Mouse (Mus musculus): Measurements from ENCODE around the gene Olfr96. TPM values are rescaled to one million over a fixed set of nuclear protein-coding genes. Genes with fewer than 3 reads are reported as not detected.
"Not testable (repeated sequence)": the region's sequence is repeated elsewhere in the genome, so short reads cannot be mapped to it uniquely, and the experiment has no call there.

Olfr96 gene
- not detected in 2 replicates for polyA plus RNA-seq (2015; fragmentation: Nextera tagmentation; extraction: Ambion mirVana)

DNA sequence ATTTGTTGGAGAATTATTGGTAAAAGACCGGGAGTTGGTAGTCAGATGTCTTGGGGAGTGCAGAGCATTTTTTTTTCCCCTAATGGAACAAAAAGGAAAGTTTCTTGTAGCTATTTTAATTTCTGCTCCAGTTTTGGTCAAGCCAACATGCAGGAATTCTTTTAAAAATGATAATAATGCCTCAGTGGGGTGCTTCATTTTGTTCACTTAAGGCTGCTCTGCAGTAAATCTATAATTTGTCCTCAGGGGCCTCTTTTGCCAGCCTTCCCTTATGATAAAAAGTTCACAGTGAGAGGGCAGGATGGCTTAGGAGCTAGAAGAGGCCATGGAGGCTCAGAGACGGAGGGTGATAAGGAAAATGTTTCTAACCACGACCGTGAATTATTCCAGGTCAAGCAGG lies at the start of gene Olfr96:
Olfr96 (plus strand) TSS at position 301 of the 400 bp plus-strand sequence.
- DNase-seq (ENCODE audit: low spot score) = no peak

DNA sequence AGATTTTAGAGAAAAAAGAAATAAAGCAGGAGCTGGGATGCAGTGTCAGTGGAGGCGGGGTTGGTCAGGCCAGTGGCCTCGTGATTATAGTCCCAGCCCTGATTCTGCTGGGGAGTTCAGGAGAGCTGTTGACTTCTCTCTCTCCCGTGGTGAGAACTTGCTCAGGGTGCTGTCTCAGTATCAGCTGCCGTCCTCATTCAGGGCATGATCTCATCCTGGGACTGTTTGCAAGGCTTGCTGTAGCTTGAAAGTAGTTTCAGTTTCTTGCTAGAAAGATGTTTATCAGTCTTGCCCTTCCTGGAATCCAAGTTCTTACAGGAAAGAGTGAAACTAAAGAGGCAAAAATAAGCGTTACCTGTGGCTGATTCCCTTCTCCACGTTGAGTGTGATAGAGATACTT lies 34.5 kb upstream of the Olfr96 start:
- no peak for DNase-seq (ENCODE audit: low spot score)

GRCm38 (mm10) chr17:37190711-37191110 lies 29.2 kb upstream of the Olfr96 start:
- no peak for DNase-seq (ENCODE audit: low spot score)

- no peak for DNase-seq (ENCODE audit: low spot score)
These were observed 26.9 kb upstream of the Olfr96 start for GRCm38 (mm10) chr17:37193032-37193431.

- no peak for DNase-seq (ENCODE audit: low spot score)
These were observed 26.3 kb upstream of the Olfr96 start, which contains the start of gene Ubd for GRCm38 (mm10) chr17:37193656-37194055. TSS of gene Ubd (plus strand) at chr17:37193892.

DNA sequence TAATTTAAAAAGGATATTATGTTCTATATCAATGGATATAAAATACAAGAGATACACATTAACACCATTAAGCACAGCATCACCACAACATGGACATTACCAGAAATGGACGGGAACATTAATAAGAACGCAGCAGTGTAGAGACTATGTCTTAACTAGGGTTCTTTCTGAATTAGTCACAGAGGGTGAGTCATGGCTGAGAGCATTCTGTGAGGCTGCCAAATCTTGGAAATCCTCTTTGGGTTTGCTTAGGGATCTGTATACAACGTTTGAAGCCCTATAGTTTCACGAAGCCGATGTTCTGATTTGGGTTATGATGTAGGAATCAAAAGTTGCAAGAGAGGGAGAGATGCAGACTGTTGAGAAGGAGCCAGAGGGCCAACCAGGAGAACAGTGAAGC lies 25.2 kb upstream of the Olfr96 start:
- no peak for DNase-seq (ENCODE audit: low spot score)

DNA sequence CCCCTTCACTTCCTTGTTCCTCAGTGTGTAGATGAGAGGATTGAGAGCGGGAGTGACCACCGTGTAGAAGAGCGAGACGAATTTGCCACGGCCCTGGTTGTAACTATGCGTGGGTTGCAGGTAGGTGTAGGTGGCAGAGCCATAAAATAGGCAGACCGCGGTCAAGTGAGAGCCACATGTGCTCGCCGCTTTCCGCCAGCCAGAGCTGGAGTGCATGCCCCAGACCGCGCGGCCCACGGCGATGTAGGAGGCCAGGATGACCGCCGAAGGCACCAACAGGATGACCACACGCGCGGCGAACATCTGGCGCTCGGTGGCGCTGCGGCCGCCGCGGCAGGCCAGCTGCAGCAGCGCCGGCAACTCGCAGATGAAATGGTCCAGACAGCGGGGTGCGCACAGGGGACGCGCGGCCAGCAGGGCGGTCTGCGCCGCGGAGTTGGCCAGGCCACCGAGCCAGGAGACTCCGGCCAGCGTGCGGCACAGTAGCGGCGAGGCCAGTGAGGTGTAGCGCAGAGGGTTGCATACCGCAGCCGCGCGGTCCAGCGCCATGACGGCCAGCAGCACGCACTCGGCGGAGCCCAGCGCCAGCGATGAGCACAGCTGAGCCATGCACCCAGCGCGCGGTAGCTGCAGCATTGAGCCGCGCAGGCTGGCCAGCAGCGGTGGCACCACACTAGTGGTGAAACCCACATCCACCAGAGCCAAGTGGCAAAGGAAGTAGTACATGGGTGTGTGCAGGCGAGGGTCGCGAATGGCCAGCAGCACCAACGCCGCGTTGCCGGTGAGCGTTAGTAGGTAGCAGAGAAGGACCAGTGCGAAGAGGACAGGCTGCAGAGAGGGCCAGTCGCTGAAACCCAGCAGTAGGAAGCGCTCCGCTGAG lies 22.9 kb upstream of the Olfr96 start:
- no peak for DNase-seq (ENCODE audit: low spot score)

GRCm38 (mm10) chr17:37200894-37201293 lies 19.1 kb upstream of the Olfr96 start, which contains the start of gene Olfr94:
TSS of gene Olfr94 (minus strand) at chr17:37200994.
- no peak for DNase-seq (ENCODE audit: low spot score)

GRCm38 (mm10) chr17:37203206-37203916 lies 16.6 kb upstream of the Olfr96 start:
- DNase-seq (ENCODE audit: low spot score) = peak; percentile 71

GRCm38 (mm10) chr17:37203917-37204236 lies 16.1 kb upstream of the Olfr96 start:
- DNase-seq (ENCODE audit: low spot score) = no peak

- no peak for DNase-seq (ENCODE audit: low spot score)
These were observed 8.8 kb upstream of the Olfr96 start for GRCm38 (mm10) chr17:37210884-37211768.

- no peak for DNase-seq (ENCODE audit: low spot score)
These were observed 6.9 kb upstream of the Olfr96 start, which contains the start of gene Olfr95 for GRCm38 (mm10) chr17:37213018-37213417. TSS of gene Olfr95 (minus strand) at chr17:37213118.

DNA sequence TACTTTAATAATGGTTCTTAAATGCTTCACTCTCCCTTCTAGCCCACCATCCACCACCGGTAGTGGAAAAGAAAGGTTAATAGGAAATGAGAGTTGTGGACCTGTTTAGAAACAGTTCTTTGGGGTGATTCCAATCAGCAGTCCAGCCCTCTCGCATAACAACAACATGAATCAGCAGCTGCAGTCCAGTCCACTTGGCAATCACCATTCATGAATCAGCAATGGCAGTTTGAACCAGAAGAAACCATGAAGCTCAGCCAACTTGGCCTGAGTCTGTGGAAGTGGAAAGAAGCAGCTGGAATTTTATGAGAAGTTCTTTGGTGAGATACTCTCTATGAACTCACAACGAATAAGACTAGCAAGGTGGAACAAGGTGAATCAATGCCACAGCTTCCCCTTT lies 1.5 kb upstream of the Olfr96 start:
- DNase-seq (ENCODE audit: low spot score) = no peak

- no peak for DNase-seq (ENCODE audit: low spot score)
These were observed 1.9 kb downstream of the Olfr96 start for GRCm38 (mm10) chr17:37221879-37222278.

GRCm38 (mm10) chr17:37237230-37237629 lies 17.3 kb downstream of the Olfr96 start, which contains the start of gene Olfr97:
TSS of gene Olfr97 (minus strand) at chr17:37237330.
- not testable (repeated sequence) for DNase-seq (ENCODE audit: low spot score)

- DNase-seq (ENCODE audit: low spot score) = no peak
These were observed 22.3 kb downstream of the Olfr96 start for GRCm38 (mm10) chr17:37242198-37242597.

GRCm38 (mm10) chr17:37246715-37247114 lies 26.8 kb downstream of the Olfr96 start:
- DNase-seq (ENCODE audit: low spot score) = peak; percentile 66

GRCm38 (mm10) chr17:37249460-37249859 lies 29.5 kb downstream of the Olfr96 start:
- DNase-seq (ENCODE audit: low spot score) = no peak

DNA sequence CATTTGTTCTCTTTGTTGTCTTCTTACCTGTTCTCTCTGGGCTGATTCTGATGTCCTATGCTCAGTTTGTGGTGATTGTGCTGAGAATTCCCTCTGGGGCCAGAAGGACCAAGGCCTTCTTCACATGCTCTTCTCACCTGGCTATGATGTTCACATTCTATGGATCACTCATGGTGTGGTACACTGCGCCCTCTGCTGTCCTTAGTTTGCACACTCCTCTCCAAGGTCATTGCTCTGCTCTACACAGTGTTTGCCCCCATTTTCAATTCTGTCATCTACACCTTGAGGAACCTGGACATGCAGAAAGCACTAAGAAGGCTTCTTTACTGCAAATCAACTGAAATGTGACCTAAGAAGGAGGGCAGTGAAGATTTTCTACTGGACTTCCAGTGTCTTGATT lies 30.6 kb downstream of the Olfr96 start:
- DNase-seq (ENCODE audit: low spot score) = peak; percentile 6

GRCm38 (mm10) chr17:37263626-37264025 lies 43.7 kb downstream of the Olfr96 start, which contains the start of gene Olfr98:
TSS of gene Olfr98 (minus strand) at chr17:37263749.
- no peak for DNase-seq (ENCODE audit: low spot score)

GRCm38 (mm10) chr17:37270058-37270701 lies 50.2 kb downstream of the Olfr96 start, which contains the start of gene H2-M3:
TSS of gene H2-M3 (plus strand) at chr17:37270220.
- DNase-seq (ENCODE audit: low spot score) = peak; percentile 94
